Mouse (Mus musculus): Measurements from ENCODE around the gene Cd300ld4.
A peak's percentile ranks its signal among the peaks of the same experiment; 100 is the strongest.
"Not testable (repeated sequence)": the region's sequence is repeated elsewhere in the genome, so short reads cannot be mapped to it uniquely, and the experiment has no call there.

Cd300ld4 gene

GRCm38 (mm10) chr11:115026912-115027311 lies at the start of gene Cd300ld4:
Cd300ld4 (minus strand) TSS chr11:115027012.
- DNase-seq, result not testable (repeated sequence)

- no peak for DNase-seq
These were observed 49.0 kb upstream of the Cd300ld4 start for GRCm38 (mm10) chr11:115075859-115076258.

GRCm38 (mm10) chr11:115075407-115075806 lies 48.6 kb upstream of the Cd300ld4 start:
- DNase-seq, result no peak

- no peak for DNase-seq
These were observed 46.2 kb upstream of the Cd300ld4 start for GRCm38 (mm10) chr11:115073002-115073401.

GRCm38 (mm10) chr11:115071631-115072294 lies 45.0 kb upstream of the Cd300ld4 start:
- peak; percentile 67 to 78 for DNase-seq

- peak in 1 of 2 experiments; percentile 10 for DNase-seq
These were observed 44.3 kb upstream of the Cd300ld4 start for GRCm38 (mm10) chr11:115071015-115071551.

GRCm38 (mm10) chr11:115066768-115067167 lies 40.0 kb upstream of the Cd300ld4 start:
- DNase-seq, result no peak

GRCm38 (mm10) chr11:115062077-115062476 lies 35.3 kb upstream of the Cd300ld4 start, which contains the start of gene Cd300e:
Cd300e (minus strand) TSS chr11:115062177.
- no peak for DNase-seq

- no peak for DNase-seq
These were observed 33.0 kb upstream of the Cd300ld4 start for GRCm38 (mm10) chr11:115059797-115060196.

- DNase-seq, result no peak
These were observed 31.9 kb upstream of the Cd300ld4 start for GRCm38 (mm10) chr11:115058701-115059100.

- no peak for DNase-seq
These were observed 27.7 kb upstream of the Cd300ld4 start for GRCm38 (mm10) chr11:115054537-115054936.

GRCm38 (mm10) chr11:115052991-115053390 lies 26.2 kb upstream of the Cd300ld4 start:
- no peak for DNase-seq

- DNase-seq, result peak; percentile 81 to 84
These were observed 25.4 kb upstream of the Cd300ld4 start for GRCm38 (mm10) chr11:115052206-115052605.

GRCm38 (mm10) chr11:115049282-115049895 lies 22.6 kb upstream of the Cd300ld4 start:
- peak in 1 of 2 experiments; percentile 8 for DNase-seq

GRCm38 (mm10) chr11:115048259-115048658 lies 21.4 kb upstream of the Cd300ld4 start, which contains the start of gene Cd300ld3:
Cd300ld3 (minus strand) TSS chr11:115048409.
- no peak for DNase-seq

- DNase-seq, result not testable (repeated sequence)
These were observed 10.9 kb upstream of the Cd300ld4 start, which contains the start of gene Cd300ld5 for GRCm38 (mm10) chr11:115037669-115038068. Cd300ld5 (minus strand) TSS chr11:115037769.

- not testable (repeated sequence) for DNase-seq
These were observed 10.7 kb downstream of the Cd300ld4 start, which contains the start of gene Cd300ld2 for GRCm38 (mm10) chr11:115016093-115016492. Cd300ld2 (minus strand) TSS chr11:115016193.

GRCm38 (mm10) chr11:115004070-115004469 lies 22.7 kb downstream of the Cd300ld4 start:
- DNase-seq, result no peak

GRCm38 (mm10) chr11:115001474-115002040 lies 25.3 kb downstream of the Cd300ld4 start, which contains the start of gene Cd300c2:
Cd300c2 (minus strand) TSS chr11:115001880.
- DNase-seq, result no peak

- no peak for DNase-seq
These were observed 37.0 kb downstream of the Cd300ld4 start, which contains the start of gene Cd300ld for GRCm38 (mm10) chr11:114989793-114990192. Cd300ld (minus strand) TSS chr11:114989922.

GRCm38 (mm10) chr11:114981866-114982265 lies 44.9 kb downstream of the Cd300ld4 start:
- no peak for DNase-seq

GRCm38 (mm10) chr11:114972726-114973125 lies 54.1 kb downstream of the Cd300ld4 start:
- no peak for DNase-seq

All from kidney, postnatal 4 days (tissue).